Mouse (Mus musculus): Measurements from ENCODE around the gene Vmn2r97.
"Not testable (repeated sequence)": the region's sequence is repeated elsewhere in the genome, so short reads cannot be mapped to it uniquely, and the experiment has no call there.

Gene Vmn2r97

GRCm38 (mm10) chr17:18914000-18914399 lies at the start of gene Vmn2r97:
Vmn2r97 (plus strand) TSS chr17:18914300.
- not testable (repeated sequence) for DNase-seq

DNA sequence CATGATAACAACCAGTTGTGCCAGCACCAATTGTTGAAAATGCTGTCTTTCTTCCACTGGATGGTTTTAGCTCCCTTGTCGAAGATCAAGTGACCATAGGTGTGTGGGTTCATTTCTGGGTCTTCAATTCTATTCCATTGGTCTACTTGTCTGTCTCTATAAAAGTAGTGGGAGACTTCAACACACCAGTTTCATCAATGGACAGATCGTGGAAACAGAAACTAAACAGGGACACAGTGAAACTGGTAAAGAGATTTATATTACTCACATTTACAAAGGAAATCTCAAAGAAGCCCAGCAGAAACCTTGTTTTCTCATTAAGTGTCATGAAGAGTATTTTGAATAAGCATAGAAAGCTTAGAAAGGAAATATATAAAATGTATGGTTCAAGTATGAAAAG lies 31.7 kb upstream of the Vmn2r97 start:
- not testable (repeated sequence) for DNase-seq

GRCm38 (mm10) chr17:18889745-18890329 lies 24.3 kb upstream of the Vmn2r97 start:
- DNase-seq: no peak

DNA sequence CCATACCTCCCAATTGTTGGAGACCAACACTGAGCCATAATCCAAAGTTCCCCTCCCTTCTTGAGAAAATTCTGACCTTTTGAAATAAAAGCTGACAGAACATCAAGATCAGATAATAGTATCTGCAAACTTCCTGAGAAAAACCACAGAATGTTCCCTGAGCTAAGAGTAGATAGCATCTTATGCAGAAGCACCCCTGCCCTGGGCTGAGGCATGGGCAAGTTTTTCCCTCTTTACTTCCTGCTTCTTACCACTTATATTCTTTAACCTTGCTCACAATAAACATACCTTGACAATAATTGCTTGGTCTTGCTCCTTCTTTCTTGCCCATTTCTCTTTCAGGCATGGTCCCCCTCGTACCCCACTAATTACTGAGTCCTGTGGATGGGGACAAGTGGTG lies 43.7 kb downstream of the Vmn2r97 start:
- DNase-seq: not testable (repeated sequence)

GRCm38 (mm10) chr17:18968371-18969275 lies 54.5 kb downstream of the Vmn2r97 start:
- no peak for DNase-seq
